Mouse (Mus musculus) heart, adult 18-20 months (tissue): ENCODE data around the gene Samd15. TPM values are rescaled to one million over a fixed set of nuclear protein-coding genes. Genes with fewer than 3 reads are reported as not detected.
A peak's percentile ranks its signal among the peaks of the same experiment; 100 is the strongest.
"Not testable (repeated sequence)": the region's sequence is repeated elsewhere in the genome, so short reads cannot be mapped to it uniquely, and the experiment has no call there.

Experiments used
- DNase-seq, 2 experiments: peaks; one replicate each; pipeline ENCODE4 v3.0.0; 2021 to 2022; ENCODE audit warnings: mixed read lengths in 1 of 2
- long read RNA-seq, 2 experiments: library from polyadenylated mRNA; stranded (forward); transcript quantifications; one replicate each; pipeline ENCODE4 v2.0.0; 2021
- total RNA-seq, 2 experiments: library from RNA; stranded (reverse); gene quantifications; 2 replicates each; pipeline ENCODE4 v1.2.3; 2021

The Samd15 gene
- total RNA-seq: under 1 TPM; 0.26 to 0.30 TPM
- long read RNA-seq, experiment 1: 0 reads
- long read RNA-seq, experiment 2: 0 reads

DNA sequence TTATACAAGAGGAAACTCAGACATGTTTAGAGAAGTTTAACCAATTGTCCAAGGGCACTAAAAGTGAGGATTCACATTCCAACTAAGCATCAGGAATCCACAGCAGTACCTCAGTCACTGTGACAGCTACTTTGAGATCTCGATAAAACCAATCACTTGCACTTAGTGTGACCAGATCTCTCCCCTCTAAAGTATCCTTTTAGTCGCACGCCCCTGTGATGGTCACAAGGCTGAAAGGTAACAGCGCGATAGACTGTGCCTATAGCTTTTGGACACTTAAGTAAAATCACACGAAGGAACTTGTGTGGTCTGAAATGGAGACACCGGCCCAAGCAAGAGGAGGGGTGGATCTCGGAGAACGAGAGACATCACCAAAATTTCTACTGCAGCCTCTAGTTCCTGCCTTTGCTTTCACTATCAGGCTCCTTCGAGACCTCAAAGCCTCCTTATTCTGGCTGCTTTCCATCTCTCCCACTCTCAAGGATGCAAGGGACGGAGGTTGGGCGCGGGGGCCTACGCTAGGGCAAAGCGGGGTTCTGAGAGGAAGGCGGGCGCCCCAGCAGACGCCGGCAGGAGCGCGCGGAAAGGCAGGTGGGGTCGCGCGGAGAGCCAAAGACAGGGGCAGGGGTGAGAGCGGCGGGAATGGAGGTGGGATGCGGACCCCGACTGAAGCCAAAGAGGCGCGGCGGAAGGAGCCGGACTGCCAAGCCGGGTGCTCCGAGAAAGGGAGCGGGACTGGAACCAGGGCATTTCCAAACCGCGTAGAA lies at the start of gene Samd15:
Gene Samd15, plus strand, starts transcription at position 518 of the 767 bp plus-strand sequence.
- DNase-seq: peak; percentile 36 to 54

DNA sequence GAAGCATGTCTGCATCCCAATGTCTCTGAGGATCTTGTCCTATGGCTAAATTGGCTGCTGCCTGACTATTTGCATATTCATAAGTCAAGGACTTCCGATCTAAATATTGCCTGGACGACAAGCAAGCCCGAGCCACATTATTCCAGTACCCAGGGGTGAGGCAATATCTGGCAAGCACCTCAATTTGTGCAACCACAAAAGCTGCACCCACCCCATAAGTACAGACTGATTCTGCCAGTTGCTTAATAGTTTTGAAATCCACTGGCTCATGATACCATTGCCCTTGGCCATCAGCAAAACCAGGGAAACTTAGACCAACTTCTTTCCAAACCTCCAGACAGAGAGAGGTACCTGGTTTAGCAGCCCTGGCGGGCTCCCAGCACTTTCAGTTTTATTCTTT lies 45.1 kb upstream of the Samd15 start:
- peak in 1 of 2 experiments; percentile 9 for DNase-seq

DNA sequence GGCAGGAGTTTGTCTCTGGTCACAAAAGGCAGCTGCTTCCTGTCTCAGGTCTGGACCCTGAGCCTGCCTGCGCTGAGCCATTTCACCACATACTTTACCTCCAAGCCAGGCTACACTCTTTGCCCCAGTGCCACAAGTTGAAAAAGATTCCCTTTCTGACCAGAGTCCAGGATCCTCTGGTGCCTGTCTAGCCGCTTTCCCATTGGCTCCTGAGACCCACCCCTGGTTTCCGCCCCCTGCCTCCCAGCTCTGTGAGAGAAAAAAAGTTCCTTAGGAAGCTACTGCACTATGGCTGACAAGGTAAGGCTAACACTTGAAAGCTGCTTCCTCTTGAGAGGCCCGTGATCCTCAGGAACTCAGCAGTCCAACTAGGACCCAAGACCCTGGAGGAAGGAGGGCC lies 42.2 kb upstream of the Samd15 start:
- no peak for DNase-seq

DNA sequence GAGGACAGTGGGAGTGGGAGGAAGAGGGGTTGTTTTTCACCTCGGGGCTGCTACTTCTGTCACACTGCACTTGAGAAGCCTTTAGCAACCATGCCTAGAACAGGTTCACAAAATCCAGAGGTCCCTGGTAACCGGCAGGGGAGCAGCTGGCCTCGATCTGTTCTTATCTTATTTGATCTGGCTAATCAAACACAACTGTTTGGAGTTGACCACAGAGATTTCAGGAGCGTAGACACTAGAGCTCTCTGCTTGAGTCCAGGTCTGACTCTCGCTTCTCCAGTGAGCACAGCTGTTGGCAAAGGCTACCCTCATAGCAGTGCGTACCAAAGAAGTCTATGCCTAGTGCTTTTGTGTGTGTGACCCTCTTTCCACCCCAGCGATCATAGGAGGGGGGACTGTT lies 41.4 kb upstream of the Samd15 start:
- no peak for DNase-seq

DNA sequence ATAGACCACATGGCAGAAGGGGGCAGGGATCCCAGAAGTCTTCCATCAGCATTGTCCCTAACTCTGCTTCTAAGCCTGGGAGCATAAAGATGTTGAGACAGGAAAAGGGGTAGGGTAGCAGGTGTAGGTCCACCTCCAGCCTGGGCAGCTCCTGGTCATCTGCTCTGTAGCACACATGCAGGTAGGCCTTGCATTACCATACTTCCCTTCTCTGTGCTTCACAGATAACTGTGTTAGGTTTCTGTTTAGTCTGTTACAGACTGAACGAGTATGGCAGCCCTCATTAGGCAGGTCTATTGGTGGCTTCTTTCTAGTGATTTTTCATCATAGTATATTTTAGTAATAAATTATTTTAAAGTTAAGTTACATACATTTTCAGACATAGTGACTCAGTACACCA lies 39.2 kb upstream of the Samd15 start:
- no peak for DNase-seq

DNA sequence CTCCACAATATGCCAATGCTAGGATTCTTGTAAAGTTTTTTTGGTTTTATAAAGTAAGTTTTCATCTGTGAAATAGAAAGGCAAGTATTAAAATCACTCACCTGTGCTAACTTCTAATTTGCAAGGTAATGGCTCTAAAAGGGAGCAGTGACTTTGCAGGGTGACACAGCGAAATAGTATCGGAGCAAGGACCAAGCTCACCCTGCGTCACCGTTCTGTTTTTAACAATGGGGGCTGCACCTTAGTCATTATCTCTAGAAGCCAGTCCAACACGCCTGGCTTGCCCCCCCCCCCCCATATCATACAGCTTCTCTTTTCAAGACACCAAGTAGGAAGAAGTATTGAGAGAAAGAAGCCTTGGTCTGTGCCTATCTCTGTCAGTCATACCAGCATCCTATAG lies 38.7 kb upstream of the Samd15 start:
- no peak for DNase-seq

DNA sequence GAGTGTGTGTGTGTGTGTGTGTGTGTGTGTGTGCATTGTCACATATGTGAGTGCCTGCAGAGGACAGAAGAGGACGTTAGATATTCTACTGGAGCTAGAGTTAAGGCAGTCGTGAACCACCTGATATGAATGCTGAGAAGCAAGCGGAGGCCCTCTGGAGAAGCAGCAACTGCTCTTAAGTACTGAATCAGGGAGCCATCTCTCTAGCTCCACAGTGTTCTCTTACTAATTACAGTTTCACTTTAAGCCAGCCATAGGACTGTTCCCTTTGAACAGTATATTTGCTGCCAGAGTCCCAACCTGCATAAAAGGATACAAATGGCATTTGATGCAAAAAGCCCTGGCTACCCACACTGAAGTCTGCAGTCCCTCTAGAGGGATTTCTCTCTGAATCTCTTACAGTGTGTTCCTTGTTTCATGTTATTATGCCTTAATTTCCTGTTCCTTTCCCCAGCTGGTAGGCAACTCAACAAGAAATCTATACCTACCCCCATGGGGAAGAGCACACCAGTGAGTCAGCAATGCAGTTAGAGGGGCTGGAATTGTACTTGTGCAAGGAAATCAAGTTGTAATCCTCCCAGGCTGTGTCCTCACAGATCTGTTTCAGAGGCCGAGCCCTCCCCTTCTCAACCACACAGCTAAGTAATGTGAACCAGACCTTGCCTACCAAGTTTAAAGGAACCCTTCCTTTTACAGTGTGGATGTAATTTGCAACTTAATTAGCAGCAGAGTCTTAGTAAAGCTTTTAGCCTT lies 24.2 kb upstream of the Samd15 start:
- no peak for DNase-seq

DNA sequence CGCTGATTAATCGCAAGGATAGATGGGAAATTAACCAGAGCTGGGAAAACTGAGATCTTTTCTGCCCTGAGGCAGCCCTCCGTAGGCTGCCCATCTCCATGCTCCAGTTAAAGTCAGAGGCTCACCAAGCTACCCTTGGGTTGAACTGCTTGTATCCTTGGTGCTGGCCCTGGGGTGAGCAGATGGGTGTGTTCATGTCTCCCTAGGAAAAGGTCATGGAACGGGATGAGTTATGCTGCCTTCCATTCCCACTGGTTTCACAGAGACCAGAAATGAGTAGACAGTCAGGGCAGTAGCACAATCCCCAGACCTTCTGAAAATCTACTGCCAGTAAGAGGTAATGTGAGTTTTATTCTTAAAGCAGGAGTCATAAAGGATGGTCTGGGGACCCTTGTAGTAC lies 21.9 kb upstream of the Samd15 start:
- DNase-seq: no peak

DNA sequence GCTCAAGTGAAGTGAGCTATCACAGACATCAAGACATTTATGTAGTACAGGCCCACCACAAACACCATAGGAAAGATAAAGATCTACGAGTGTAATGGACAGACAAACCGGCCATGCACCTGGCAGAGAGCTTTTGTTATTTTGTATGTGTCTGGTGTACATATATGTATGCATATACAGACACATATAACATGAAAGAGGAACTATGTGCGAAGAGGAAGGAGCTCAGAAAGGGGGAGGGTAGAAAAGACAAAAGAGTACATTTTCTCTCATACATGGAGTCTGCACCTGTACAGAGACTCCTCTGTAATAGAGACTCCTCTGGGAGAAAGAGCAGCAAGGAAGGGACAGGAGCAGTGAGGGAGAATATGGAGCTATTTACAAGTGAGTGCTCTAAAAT lies 6.5 kb upstream of the Samd15 start:
- no peak for DNase-seq

DNA sequence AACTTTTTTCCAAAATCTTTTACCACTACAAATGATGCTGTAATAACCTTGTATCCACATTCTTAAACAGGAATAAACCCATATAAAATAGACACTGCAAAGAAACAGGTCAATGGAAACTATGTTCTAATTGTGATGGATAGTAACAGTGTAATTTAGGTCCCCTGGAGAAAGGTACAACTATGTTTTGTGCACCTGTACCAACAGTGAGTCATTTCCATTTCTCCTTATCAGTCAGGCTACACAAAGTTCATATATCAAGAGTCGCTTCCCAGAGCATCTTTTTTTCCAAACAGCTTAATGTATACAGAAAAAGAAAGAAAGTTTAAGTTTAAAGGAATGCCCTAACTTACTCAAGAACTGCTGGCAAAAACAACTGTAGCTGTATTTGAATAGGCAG lies 4.5 kb upstream of the Samd15 start:
- no peak for DNase-seq

DNA sequence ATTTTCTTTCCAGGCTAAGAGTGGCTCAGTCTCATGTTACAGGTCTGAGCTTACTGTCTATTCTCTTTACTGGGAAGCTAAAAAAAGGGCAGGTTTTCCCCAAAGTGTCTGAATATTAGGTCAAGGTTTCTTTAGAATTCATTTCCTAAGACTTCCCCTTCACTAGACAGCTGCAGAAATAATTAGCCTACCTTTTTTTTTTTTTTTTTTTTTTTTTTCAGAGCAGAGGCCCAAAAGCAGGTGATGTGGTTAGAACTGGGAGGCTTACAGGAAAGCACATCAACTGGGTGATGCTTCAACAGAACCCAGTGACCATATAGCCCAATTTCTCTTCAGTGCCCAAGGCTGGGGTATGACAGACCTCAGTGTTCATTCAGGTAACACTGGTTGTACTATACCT lies 3.2 kb upstream of the Samd15 start:
- no peak for DNase-seq

DNA sequence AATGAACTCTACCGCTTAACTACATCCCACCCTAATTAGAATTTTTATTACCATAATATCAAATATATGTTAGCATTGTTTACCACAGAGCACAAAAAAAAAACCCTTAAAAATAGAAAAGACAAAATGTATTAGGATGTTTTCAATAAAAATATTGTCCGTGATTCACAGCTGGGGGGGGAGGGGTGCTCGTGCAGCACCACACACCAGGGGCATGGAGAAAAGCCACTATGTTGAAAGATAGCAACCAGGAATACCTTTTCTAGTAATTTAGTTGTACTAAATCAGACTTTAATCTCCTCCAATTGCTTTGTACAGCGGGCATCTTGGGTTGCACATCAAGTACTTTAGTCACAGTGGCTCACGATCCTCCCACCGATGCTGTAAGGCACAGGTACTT lies 731 bp upstream of the Samd15 start:
- no peak for DNase-seq

DNA sequence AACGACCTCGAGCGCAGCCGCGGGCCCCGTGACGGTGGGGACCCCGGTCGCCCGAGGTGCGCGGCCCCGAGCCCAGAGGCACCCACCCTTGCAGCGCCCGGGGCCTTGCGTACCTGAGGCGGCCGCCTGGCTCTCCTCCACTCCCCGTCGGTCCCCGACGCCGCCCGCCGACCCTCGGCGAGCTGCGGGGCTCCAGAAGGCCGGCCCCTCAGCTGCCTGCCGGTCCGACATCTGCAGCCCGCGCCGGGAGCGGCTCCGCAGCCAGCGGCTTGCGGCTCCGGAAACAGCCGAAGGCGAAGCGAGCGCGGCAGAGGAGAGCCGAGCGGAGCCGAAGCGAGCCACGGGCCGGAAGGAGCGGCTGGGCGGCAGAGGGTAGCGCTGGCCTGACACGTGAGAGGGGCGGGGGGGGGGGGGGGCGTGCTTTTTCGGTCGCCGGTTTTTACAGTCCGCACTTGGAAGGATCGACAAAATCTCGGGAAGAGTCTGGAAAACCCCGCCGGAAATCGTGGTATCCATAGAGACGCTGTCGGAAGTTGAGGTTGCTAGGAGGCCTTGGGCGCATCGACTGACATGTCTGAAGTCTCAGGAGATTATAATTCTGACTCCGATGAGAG lies 557 bp downstream of the Samd15 start, which contains the start of gene Tmed8:
Gene Tmed8, minus strand, starts transcription at position 482 of the 614 bp plus-strand sequence.
- peak; percentile 82 to 83 for DNase-seq

DNA sequence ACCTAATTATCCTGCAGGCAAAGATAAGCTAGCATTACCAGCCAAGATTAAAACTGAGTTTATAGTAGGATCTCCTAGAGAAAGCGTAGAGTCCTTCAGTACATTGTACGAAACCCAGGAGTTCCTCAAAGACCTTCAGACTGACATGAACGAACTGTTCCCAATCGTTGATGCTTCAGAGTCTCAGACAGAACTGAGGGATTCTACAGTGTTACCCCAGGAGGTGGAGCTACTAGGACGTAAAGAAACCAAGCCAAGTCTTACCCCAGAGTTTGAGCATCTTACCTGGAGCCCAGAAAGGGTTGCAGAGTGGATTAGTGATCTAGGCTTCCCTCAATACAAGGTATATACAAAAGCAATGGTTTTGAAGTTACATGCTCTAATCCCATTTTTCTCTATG lies 2.2 kb downstream of the Samd15 start:
- DNase-seq: no peak

DNA sequence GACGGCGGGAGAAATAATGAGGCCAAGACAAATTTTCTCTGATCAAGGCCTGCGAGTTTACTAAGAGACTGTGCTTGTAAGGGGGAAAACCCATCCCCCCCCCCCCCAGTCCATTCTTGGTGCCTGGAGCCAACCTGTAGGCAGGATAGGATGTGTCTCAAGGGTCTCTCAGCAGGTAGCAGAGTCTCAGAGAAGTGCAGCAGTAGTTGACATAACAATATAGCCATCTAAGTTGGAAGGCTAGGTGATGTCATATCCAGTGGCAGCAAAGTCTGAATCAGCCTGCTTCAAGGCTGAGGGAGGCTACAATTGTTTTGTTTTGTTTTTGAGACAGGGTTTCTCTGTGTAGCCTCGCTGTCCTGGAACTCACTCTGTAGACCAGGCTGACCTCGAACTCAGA lies 6.3 kb downstream of the Samd15 start:
- not testable (repeated sequence) for DNase-seq

DNA sequence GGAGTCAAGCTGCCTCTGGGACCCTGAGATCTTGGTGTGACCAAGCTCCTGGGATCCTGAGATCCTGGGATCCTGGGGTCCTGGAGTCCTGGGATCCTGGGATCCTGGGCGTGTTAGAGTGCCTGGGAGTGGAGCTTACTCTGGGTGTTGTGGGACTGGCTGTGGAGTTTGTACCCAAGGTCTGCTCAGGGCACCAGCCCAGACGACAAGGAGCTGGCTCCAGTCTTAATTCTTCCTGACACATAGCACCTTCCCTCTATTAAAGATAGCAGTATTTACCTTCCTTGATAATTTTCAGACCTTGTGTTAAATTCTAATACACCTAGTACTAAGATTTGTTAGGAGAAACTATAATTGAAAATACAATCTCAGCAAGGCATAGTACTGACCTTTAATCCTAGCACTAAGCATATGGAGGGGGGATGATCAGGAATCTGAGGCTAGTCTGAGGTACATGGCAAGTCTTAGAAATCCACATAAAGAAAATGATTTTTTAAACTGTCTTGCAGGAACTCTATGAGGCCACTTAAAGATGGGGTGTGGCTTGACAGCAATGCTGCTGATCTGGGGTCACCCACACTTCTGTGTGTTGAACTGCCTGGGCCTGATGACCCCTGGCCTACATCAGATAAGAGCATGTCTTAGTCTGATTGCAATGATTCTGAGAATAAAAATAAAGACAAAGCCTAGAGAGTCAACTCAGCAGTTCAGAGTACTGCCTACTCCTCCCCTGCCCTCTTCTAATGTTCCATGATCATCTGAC lies 13.5 kb downstream of the Samd15 start:
- no peak for DNase-seq

DNA sequence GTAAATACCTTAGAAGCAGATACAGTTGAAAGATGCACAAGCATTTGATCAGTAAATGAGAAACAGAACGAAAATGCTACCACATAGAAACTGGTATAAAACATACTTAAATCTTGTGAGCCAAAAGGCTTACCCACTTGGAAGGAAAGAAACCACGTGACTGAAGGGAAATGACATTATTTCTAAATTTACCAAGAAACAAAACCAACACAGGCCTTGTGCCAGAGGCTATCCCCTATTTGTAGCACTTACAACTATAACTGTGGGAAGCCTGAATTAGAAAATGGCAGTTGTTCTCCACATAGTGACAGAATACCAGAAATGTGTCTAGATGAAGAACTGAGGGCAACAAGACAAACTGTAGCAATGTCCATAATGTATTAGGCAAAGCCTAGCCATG lies 16.5 kb downstream of the Samd15 start:
- no peak for DNase-seq

DNA sequence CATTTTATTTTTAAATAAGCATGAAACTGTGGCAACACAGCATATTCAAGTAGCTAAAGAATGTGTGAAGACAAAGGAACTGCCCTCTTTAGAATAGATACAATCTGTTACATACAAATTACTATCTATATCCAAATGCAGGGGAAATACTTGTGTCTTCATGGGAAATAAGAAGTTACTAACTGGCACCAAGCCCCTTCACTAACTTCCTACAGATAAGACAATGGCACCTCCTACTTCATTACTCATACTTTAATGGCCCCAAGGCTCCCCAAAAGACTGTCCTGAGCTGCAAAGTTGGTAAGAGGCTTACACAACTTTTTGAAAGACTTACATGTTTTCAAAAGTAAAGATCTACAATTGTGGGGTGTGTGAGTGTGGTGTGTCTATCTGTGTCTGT lies 18.1 kb downstream of the Samd15 start:
- no peak for DNase-seq

DNA sequence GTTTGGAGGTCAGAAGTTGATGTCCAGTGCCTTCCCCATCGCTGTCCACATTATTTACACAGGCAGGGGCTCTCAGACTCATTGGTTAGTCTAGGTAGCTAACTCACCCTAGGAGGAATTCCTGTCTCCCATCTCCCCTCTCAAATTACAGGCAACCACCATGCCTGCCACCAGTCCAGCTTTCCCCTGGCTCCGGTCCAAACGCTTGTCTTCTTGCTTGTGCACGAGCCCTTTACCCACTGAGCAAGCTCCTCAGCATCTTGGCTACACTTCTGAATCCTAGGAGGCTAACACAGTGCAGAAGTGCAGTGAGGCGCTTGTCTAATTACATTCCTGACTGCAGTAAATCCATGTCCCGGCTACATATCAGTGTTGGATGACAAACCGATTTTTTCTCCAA lies 19.8 kb downstream of the Samd15 start:
- DNase-seq: no peak

DNA sequence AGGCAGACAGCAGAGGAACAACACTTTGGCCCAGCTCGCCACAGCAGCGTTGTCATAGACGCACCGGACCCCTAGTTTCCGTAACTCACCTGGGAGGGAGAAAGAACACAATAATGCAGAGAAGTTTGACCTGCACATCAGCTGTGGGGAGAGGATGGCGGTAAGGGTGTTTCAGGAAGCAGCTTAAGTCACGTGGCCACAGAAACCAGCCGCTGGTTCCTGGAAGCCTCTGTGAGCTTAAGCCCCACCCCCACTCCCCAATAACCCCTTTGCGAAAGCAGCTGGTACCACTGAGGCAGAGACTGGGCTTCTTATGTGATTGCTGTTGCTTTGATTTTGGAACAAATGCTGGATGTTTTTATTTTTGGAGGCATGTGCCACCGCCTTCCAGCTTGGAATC lies 25.4 kb downstream of the Samd15 start:
- DNase-seq: no peak

DNA sequence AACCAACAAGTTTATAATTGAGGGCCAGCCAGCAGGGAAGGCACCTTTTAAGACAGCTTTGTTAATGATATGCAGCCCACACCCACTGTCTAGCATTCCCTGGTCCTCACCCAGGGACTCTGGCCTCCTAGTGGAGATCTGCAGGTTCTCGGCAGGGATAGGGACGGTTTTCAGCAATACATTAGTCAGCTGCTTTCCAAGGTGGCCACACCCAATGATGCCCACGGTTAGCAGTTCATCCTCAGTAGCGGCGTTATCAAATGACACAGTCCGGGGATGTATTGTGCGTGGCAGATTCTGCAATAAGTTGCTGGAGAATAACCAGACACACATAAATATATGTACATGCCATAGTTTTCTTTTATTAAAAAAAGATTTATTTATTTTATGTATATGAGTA lies 27.3 kb downstream of the Samd15 start:
- DNase-seq: no peak

DNA sequence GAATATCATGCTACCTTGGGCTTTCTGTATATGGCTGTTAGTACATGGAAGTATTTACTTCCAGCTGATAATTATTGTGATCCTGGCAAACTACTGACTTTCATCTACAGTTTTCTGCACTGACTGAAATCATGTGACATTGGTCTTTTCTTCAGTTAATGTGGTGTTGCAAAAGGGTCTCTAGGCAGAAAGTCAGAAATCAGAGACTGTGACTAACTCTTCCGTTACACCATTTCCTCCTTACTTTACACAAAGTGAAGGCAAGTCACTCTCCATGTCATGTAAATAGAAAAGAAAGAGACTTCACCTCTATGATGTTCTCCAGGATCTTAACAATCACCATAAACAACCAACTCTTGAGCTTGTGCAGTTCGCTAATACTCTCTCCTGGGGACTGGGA lies 30.1 kb downstream of the Samd15 start:
- DNase-seq: no peak
